Mouse (Mus musculus) kidney, postnatal 14 days (tissue): ENCODE results near the gene Dap3.
"Not testable (repeated sequence)": the region's sequence is repeated elsewhere in the genome, so short reads cannot be mapped to it uniquely, and the experiment has no call there.

Experiments used
- DNase-seq: peaks from one replicate; pipeline ENCODE4 v3.0.0; 2022; ENCODE audit warnings: mixed read lengths

Gene Dap3

DNA sequence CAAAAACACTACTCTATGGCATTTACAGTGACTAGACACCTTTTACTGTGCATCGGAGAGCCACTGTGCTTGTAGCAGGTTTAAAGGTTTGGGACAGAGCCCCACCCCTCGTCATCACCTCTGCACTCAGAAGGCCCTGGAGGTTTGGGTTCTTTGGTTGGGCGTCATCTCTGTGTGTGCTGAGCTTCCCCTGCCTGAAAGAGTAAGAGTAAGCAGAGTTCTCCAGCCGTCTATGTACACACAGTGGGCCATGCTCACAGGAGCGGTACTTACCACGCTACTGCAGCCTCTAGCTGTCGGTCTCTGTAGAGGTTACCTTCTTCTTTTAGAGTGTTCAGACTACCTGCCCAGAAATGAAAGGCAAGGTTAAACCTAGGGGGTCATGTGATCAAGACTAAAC, 38.4 kb downstream of the Dap3 start:
- DNase-seq, result no peak

DNA sequence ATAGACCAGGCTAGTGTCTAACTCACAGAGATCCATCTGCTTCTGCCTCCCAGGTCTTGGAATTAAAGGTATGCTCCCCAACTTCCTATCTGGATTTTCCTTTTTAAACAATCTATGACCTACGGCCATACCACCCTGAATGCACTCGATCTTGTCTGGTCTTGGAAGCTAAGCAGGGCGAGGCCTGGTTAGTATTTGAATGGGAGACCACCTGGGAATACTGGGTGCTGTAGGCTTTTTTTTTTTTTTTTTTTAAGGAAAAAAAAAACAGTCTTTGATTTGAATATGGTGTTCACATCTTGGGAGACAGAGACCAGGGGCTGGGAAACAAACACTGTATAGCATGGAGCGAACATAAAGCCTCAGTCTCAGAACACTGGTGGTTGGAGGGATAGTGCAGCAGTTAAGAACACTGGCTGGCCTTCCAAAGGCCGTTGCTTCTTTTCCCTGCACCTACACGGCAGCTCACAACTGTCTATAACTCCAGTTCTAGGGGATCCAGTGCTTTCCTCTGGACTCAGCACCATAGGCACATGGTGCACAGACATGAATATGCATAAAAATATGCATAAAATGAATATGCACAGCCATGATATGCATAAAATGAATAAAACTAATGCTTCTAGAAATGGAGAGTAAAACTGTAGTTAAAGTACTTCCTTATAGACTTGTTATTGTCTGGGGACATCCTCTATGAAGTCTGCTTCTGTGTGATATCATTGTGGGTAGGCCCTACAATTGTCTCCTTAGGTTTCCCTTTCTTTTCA, 44.4 kb downstream of the Dap3 start:
- DNase-seq, result no peak

DNA sequence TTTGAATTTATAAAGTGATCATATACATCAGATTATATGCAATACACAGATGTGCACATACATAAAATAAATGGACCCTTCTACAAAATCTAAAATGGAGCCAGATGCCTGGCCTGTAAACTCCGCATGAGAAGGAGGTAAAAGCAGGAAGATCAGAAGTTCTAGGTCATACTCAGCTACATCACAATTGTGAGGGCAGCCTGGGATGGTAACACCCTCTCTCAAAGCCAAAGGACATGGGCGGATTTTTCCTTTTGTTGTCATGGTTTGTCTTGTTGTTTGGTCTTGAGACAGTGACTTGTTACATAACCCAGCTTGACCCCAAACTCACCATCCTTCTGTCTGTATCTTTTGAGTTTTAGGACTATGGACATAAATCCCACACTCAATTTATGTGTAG, 45.2 kb downstream of the Dap3 start:
- no peak for DNase-seq

DNA sequence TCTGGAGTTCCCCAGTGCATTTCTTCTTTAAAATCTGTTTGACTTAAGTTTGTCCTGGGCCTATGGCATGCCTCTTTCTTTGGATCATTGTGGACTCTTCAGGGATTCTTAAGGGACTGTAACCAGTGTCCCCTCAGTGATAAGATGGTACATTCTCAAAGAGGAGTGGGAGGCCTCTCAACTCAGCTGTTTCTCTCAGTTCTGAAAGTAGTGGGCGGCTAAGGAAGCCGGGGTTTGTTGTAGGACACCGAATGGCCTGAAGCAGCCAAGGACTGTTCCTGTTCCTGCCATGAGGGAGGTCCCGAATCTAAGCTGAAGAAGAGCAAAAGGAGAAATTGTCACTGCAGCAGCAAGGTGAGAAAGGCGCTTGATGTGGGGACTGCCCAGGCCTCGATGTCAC, 45.8 kb downstream of the Dap3 start:
- DNase-seq, result no peak

DNA sequence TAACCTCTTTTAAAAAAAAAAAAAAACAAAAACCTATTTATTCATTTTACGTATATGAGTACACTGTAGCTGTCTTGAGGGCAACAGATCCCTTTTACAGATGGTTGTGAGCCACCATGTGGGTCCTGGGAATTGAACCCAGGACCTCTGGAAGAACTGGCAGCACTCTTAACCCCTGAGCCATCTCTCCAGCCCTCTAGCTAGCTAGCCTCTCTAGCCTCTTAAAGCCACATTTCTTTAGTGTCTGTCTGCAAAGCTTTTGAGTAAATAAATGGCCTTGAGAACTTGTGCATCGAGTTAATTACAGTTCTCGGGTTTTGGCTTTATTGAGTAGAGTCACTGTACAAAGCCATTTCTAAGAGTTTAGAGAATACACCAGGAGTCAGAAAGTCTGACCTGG, 46.2 kb downstream of the Dap3 start:
- DNase-seq, result no peak

DNA sequence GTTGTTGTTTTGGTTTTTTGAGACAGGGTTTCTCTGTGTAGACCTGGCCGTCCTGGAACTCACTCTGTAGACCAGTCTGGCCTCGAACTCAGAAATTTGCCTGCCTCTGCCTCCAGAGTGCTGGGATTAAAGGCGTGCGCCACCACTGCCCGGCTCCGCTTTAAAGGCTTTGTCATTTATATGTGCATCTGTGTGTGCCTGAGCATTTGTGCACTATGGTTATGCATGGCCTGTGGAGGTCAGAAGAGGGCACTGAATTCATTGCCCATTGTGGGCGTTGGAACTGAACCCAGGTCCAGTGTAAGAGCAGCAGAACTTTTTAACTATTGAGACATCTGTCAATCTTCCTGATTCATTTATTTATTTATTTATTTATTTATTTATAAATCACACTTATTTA, 58.0 kb downstream of the Dap3 start:
- DNase-seq, result not testable (repeated sequence)

DNA sequence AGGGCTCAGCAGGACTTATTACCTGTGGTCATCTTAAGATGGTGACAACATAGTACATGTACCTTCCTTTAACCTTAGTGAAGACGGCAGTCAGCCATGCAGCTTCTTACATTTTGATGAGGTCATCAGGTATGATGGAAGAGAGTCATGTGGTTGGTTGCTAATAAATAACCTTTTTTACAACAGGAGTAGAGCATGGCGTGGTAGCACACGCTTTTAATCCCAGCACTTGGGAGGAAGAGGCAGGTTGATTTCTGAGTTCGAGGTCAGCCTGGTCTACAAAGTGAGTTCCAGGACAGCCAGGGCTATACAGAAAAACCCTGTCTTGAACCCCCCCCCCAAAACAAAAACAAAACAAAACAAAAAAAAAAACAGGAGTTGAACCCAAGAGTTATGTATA, 68.4 kb downstream of the Dap3 start:
- not testable (repeated sequence) for DNase-seq
